Mouse (Mus musculus): ENCODE results near the gene Serpina6. TPM values are rescaled to one million over a fixed set of nuclear protein-coding genes. Genes with fewer than 3 reads are reported as not detected.

Serpina6 gene
- total RNA-seq, 4 experiments from 2014 or later = not detected

GRCm38 (mm10) chr12:103657991-103658390 lies 979 bp upstream of the Serpina6 start:
- DNase-seq (ENCODE audit: low spot score in 2 of 2) = no peak

DNA sequence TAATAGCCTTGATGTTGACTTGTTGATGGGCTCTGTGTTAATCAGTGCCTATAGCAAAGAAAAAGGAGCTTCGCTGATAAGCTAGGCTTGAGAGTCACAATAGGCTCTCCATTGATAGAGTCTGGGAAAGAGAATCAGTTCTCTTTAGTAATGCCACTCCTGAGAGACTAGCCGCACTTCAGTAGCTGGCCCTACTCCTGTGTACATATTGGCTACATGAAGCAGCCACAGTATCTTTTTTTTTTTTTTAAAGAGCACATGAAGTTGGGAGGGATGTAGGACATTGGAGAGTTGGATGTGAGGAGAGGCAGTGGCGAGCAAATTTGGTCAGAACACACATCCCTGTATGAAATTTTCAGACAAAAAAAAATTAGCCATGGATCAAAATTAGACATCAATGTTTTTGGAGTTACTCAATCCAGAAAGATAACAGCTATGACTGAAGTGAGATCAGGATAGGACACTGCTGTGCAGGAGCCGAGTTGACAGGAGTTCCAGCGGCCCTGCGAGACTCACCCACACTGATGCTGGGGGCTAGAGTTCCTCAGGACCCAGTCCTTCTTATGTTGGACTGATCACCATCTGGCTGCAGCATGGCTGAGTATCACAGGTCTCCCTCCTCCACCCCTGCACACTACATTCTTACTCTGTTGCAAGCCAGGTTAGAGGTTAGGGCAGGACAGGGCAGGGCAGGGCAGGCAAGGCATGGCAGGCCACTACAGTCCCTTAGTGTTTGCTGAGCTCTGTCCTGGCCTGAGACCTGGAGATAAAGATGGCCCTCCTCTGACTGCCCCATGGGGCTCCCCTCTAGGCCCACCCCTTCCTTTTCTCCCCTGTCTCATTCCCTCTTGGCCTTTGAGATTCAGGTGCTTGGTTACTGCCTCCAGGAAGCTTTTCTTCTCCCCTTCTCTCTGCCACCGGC lies 1.6 kb downstream of the Serpina6 start:
- DNase-seq (ENCODE audit: low spot score in 2 of 2) = no peak

DNA sequence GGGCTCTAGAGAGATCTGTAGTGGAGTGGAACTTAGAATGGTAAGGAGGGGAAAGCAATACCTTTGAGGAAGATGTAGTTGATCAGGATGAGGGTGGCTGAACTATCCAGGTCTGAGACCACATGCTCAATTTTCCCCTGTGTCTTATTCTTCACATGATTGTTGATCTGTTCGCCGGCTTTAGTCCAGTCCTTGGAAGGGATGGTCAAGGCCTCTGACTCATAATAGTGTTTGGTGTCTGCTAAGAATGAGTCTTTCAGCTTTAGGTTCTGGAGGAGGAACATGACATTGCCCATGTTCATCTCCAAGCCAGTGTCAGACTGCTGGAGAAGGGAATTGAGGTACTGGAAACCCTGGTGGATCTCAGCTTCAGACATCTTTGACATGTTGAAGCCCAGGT lies 3.2 kb downstream of the Serpina6 start:
- DNase-seq (ENCODE audit: low spot score in 2 of 2) = no peak

DNA sequence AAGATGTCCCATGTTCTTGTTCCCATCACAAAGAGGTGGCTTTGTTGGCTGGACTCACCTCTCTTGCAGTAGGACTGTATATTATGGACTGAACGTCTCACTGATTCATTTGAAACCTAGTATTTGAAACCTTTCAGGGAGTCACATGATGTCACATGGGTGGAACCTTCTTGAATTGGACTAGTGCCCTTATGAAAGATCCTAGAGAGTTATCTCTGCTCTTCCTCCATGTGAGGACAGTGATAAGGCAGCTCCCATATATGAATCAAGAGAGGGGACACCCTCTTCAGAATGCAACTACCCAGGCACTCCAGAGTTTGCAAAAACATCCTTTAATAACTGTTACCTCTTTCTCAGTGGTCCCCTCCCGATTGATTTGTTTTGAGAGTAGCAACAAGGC lies 10.7 kb downstream of the Serpina6 start:
- DNase-seq (ENCODE audit: low spot score in 2 of 2) = no peak

- DNase-seq (ENCODE audit: low spot score in 2 of 2) = no peak
Observed at GRCm38 (mm10) chr12:103644601-103645000, 12.4 kb downstream of the Serpina6 start.

- DNase-seq (ENCODE audit: low spot score in 2 of 2) = no peak
Observed at GRCm38 (mm10) chr12:103643818-103644217, 13.2 kb downstream of the Serpina6 start.

DNA sequence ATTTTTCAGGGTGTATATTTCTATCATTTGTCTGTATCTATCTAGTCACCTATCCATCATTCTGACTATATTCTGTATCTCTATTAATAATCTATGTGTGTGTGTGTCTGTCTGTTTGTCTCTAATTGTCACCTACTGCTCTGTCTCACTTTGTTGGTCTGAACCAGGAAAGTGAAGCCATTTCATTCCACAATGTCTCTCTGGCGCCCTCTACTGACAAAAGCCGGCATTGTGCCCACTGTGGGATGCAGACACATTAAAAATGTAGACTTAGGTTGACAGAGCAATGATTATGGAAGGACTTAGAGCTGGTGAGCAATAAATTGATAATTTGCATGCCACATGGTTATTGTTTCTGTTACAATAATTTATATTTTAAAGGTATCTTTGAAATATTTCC lies 13.7 kb downstream of the Serpina6 start:
- DNase-seq (ENCODE audit: low spot score in 2 of 2) = peak; percentile 42 to 87

DNA sequence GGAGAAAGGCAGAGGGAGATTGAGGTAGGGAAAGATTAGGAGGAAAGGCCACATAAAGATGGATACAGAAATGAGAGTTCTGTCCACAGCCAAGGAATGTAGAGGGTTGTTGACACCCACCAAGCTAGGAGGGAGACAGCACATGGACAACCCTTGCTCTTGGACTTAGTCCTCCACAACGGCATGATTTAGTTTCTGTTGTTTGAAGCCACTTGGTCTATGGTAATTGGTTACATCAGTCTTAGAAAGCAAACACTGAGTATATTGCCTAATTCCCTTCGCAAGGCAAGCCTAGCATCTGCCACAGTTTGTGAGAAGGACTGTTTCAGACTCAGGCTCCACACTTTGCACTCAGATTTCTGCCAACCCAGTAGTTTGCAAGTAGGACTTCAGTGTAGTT lies 21.2 kb downstream of the Serpina6 start:
- no peak for DNase-seq (ENCODE audit: low spot score in 2 of 2)

DNA sequence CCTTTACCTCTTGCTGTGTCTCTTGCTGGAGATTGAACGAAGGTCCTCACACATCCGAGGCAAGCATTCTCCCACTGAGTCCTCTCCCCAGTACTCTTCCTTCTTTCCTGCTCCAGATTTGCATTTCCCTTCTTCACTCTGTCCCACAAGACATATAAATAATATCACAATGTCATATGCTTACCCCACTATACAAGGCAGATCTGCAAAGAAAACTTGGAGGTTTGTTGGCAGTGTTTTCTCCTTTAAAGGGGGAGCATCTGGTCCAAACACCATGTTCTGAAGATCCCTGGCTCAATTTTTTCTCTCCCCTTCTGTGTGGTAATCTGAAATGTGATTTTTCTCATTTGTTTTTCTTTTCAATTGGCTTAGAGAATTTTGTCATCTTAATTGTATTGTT lies 22.6 kb downstream of the Serpina6 start:
- no peak for DNase-seq (ENCODE audit: low spot score in 2 of 2)

DNA sequence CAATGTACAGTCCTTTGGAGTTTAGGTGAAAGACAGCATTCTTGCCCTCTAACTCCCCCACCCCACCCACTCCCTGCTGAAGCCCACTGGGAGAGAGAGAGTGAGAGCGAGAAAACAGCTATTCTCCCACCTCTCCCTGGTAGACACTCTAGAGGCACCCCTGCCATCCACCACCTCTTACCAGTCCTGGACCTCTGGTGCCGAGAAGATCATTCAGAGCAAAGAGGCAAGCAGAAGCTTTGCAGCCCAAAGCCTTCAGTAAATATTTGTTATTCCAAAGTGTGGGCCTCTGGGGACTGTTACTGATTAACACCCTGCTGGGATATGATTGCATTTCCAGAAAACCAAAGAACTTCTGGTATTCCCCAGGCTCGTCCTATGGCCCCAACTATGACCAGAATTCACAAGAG lies 25.8 kb downstream of the Serpina6 start, which contains the start of gene Serpina10:
TSS of gene Serpina10 (minus strand) at position 242 of the 410 bp plus-strand sequence.
- no peak for DNase-seq (ENCODE audit: low spot score in 2 of 2)

DNA sequence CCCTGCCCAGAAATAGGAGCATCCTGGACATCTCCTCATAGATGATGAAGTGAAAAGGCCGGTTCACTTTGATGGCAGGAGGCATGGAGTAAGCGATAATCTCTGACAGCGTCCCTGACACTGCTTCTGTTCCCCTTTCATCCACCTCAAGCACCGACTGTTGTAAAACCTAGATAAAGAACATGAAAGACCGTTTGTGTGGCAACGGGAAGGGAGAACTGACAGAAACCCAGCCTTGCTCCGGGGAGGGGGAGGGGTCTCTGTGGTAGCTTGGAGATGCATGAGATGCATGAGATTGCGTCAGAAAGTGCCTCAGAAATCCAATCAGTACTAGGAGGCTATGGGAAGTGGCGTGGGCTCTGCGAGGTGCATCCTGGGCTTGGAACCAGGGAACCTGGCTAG lies 40.2 kb downstream of the Serpina6 start:
- DNase-seq (ENCODE audit: low spot score in 2 of 2) = no peak

- no peak for DNase-seq (ENCODE audit: low spot score in 2 of 2)
Observed at GRCm38 (mm10) chr12:103615734-103616133, 41.3 kb downstream of the Serpina6 start.

- no peak for DNase-seq (ENCODE audit: low spot score in 2 of 2)
Observed at GRCm38 (mm10) chr12:103615141-103615540, 41.9 kb downstream of the Serpina6 start.

DNA sequence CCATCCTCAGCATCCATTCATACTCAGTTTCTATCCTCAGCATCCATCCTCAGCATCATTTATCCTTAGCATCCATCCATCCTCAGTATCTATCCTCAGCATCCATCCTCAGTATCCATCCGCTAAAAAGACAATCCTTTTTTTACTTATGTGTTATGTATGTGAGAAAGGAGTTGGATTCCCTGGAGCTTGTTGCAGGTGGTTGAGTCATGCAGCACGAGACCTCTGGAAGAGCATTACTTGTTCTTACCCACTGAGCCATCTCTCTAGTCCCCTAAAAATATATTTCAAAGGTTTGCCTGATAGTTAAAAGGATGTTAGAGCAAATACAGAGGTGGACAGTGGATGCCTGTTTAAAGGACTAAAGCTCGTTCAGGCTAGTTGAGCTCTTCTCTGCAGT lies 55.2 kb downstream of the Serpina6 start:
- DNase-seq (ENCODE audit: low spot score in 2 of 2) = no peak

DNA sequence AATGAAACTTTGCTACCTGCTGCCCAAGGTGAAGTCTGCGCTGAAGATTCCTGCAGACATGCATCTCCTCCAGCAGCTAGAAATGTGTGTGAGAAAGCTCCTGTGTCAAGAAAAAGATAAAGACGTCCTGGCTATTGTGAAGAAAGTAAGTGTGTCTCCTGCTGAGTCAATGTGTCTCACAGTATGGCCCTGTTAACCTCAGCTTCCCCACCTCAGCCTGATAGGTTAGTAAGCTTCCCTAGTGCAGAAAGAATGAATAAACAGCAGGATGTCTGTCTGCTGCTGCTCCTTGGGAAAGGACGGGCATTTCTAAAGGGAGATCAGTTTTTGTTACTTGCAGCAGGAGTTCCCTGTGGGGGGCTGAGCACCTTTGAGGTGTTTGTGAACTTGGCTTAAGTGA lies 56.6 kb downstream of the Serpina6 start:
- no peak for DNase-seq (ENCODE audit: low spot score in 2 of 2)

DNA sequence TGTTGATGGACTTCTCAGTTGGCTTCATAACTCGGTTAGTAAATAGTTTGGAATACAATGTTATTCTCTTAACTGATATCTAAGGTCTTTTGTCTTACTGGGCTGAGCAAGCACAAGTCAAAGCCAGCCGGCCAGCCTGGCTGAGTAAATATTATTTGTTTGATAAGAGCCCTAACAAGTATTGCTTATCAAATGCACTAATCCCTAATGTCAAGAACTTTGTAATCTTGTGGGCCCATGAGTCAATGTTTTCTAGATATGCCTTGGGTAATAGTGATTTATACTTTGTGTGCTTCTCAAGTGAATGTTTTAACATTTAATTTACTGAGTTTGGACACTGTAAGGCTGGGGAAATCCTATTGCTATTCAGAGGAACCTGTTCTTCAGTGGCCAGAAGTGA lies 58.6 kb downstream of the Serpina6 start:
- DNase-seq (ENCODE audit: low spot score in 2 of 2) = no peak

Other genes starting within 250 kb of the Serpina6 start
- 1 to 10 TPM; 1.9 to 4.8 (median 2.9) TPM for gene 9330161L09Rik, start 249.4 kb downstream of the Serpina6 start, total RNA-seq (2022)
- gene Ddx24, start 231.4 kb downstream of the Serpina6 start, total RNA-seq (2022) = 100 to 1,000 TPM; 232 to 260 (median 242) TPM
- 100 to 1,000 TPM; 117 to 188 (median 137) TPM for gene Ifi27, start 223.0 kb downstream of the Serpina6 start, total RNA-seq (2022)
- gene Ifi27l2a, start 213.5 kb downstream of the Serpina6 start, total RNA-seq (2022) = 10 to 100 TPM in 1 of 4 experiments, 1 to 10 TPM in 2, not detected in 1; 2.8 to 33.0 (median 8.6) TPM
- not detected for gene Ifi27l2b, start 200.0 kb downstream of the Serpina6 start, total RNA-seq (2022)
- 10 to 100 TPM; 37.8 to 51.4 (median 42.4) TPM for gene Ppp4r4, start 124.9 kb downstream of the Serpina6 start, total RNA-seq (2022)
- gene Serpina10, start 25.8 kb downstream of the Serpina6 start, total RNA-seq (2022) = under 1 TPM in 1 of 4 experiments, not detected in 3; 0.21 TPM
- not detected for gene Serpina16, start 18.9 kb upstream of the Serpina6 start, total RNA-seq (2022)
- not detected for gene Serpina1f, start 38.3 kb upstream of the Serpina6 start, total RNA-seq (2022)
- not detected for gene Serpina1d, start 116.4 kb upstream of the Serpina6 start, total RNA-seq (2022)
- gene Serpina1b, start 173.2 kb upstream of the Serpina6 start, total RNA-seq (2022) = not detected
- not detected for gene Serpina1a, start 206.3 kb upstream of the Serpina6 start, total RNA-seq (2022)
- gene Serpina1c, start 247.7 kb upstream of the Serpina6 start, total RNA-seq (2022) = not detected

Measured in layer of hippocampus, adult 8-10 months (tissue).